Mouse (Mus musculus) heart, adult 2 months (tissue): ENCODE data around the gene Tnni2.

ENCODE experiments used
- CTCF ChIP-seq: fragments of 200-600 bp; IDR thresholded peaks from 2 replicates; pipeline ENCODE4 v1.8.1; 2022; ENCODE audit warnings: antibody characterized with exemption, mild to moderate bottlenecking, moderate library complexity
- EP300 ChIP-seq: fragments of 200-500 bp; IDR thresholded peaks from 2 replicates; pipeline ENCODE4 v1.6.1; 2011; ENCODE audit warnings: low read depth, low read length, control low read depth; ENCODE audit not compliant: insufficient read depth
- POLR2A ChIP-seq: fragments of 200-500 bp; IDR thresholded peaks from 2 replicates; pipeline ENCODE4 v1.6.1; 2011; ENCODE audit warnings: mild to moderate bottlenecking, low read depth, low read length, control low read depth; ENCODE audit not compliant: insufficient read depth

- no peak for TF ChIP-seq EP300
- no peak for TF ChIP-seq POLR2A
- no peak for TF ChIP-seq CTCF
These were observed 19.8 kb downstream of the Tnni2 start for GRCm38 (mm10) chr7:142461446-142461845.
